Mouse (Mus musculus): ENCODE data around the gene Prkch.

DNA sequence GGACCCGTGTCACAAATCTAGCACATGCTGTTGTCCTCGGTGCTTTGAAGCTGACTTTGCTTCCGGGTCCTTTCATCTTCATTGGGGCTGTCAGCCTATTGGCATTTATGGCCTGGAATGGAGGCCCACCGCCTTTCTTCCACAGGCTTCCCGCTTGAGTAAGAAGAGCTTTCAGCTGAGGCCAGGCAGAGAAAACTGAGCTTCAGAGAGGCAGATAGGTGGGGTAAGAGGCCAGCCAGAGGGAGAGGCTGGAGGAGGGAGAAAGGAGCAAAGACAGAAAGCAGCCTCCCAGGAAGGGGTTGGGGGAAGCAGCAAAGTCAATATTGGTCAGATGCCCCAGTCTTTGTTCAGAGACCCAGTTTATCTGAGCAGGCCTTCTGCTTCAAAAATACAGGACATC, 123.9 kb downstream of the Prkch start:
- TF ChIP-seq CTCF (IDR thresholded peaks at IDR 0.05; ENCODE audit: borderline replicate concordance, insufficient read depth, low read depth, low read length) = no peak
- TF ChIP-seq POLR2A (IDR thresholded peaks at IDR 0.05; ENCODE audit: borderline replicate concordance, insufficient read depth, low read length) = no peak
